Mouse (Mus musculus) thymus, adult 18-20 months (tissue): ENCODE results near the gene Dad1.

Source experiments
- DNase-seq, 2 experiments: peaks; one replicate each; pipeline ENCODE4 v3.0.0; 2022; ENCODE audit warnings: mixed read lengths in 2 of 2

Dad1 gene

GRCm38 (mm10) chr14:54253741-54254291 lies at the start of gene Dad1, which contains the start of gene Abhd4:
Gene Dad1, minus strand, starts transcription at chr14:54254104.
Gene Abhd4, plus strand, starts transcription at chr14:54254188.
- peak; percentile 92 to 95 for DNase-seq

- DNase-seq, result no peak
Measured at GRCm38 (mm10) chr14:54300676-54301075, 46.8 kb upstream of the Dad1 start.

DNA sequence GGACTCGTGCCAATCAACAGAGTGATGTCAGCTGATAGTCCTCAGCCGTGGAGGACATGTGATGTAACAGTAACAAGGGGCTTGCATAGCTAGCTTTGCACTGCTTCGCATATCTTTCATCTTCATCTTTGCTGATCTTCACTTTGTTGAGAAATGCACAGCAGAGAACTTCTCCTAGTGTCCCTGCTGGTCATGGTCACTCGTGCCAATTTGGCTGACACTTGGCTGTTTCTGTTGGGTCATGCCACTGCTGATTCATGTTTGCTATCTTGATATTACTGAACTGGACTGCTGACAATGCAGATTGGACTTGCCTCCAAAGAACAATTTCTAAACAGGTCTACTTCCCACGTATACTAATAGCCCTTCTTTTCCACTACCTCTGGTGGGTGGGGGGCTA lies 46.2 kb upstream of the Dad1 start:
- DNase-seq, result no peak

GRCm38 (mm10) chr14:54284839-54285238 lies 30.9 kb upstream of the Dad1 start, which contains the start of gene Olfr49:
Gene Olfr49, minus strand, starts transcription at chr14:54284939.
- DNase-seq, result no peak

DNA sequence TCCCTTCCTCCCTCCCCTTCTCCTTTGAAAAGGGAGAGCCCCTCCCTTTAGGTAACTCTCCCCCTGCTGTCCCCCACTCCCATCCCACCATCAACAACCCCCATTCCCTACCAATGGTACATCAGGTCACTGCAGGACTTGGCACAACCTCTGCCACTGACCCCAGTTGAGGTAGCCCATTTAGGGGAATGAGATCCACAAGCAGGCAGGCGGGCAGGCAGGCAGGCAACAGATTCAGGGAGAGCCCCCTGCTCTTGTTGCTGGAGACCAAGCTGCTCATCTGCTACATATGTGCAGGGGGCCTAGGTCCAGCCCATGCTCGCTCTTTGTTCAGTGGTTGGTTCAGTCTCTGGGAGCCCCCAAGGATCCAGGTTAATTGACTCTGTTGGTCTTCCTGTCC lies 22.5 kb upstream of the Dad1 start:
- DNase-seq, result no peak

- DNase-seq, result no peak
Measured at GRCm38 (mm10) chr14:54272696-54273095, 18.8 kb upstream of the Dad1 start.

GRCm38 (mm10) chr14:54271976-54272606 lies 18.2 kb upstream of the Dad1 start:
- no peak for DNase-seq

- no peak for DNase-seq
Measured at GRCm38 (mm10) chr14:54270413-54270812, 16.5 kb upstream of the Dad1 start.

DNA sequence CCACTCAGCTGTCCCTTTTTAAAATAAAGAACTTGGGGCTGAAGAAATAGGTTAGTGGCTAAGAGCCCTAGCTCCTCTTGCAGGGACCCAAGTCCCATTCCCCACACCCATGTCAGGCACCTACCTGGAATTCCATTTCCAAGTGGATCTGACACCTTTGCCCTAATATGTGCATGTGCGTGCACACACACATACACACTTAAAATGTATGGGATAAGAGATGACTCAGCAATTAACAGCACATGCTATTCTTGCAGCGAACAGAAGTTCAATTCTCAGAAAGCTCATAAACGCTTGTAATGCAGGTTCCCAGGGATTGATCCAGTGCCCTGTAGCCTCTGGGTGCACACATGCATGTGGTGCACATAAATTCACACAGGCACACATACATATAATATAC lies 15.7 kb upstream of the Dad1 start:
- no peak for DNase-seq

- no peak for DNase-seq
Measured at GRCm38 (mm10) chr14:54267966-54268365, 14.1 kb upstream of the Dad1 start.

DNA sequence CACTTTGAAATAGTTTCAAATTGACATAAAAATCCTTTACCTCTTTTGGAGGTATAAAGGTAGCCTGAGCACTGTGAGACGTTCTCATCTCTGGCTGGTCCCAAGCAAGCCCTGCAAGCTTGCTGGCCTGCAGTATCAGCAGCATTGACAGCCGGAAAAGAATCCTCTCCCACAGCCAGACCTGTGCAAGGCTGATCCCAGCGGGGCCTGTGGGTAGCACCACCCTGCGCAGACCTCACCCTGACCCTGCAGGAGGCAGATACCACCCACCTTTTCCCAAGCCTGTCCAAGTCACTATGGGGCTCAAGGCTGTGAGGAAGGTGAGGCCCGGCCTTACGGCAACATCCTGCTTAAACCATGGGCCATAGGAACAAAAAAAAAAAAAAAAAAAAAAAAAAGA lies 12.0 kb upstream of the Dad1 start:
- no peak for DNase-seq

GRCm38 (mm10) chr14:54265093-54265492 lies 11.2 kb upstream of the Dad1 start:
- DNase-seq, result no peak

GRCm38 (mm10) chr14:54264231-54264630 lies 10.3 kb upstream of the Dad1 start:
- no peak for DNase-seq

- no peak for DNase-seq
Measured at GRCm38 (mm10) chr14:54263099-54263498, 9.2 kb upstream of the Dad1 start.

- no peak for DNase-seq
Measured at GRCm38 (mm10) chr14:54262622-54263021, 8.7 kb upstream of the Dad1 start.

DNA sequence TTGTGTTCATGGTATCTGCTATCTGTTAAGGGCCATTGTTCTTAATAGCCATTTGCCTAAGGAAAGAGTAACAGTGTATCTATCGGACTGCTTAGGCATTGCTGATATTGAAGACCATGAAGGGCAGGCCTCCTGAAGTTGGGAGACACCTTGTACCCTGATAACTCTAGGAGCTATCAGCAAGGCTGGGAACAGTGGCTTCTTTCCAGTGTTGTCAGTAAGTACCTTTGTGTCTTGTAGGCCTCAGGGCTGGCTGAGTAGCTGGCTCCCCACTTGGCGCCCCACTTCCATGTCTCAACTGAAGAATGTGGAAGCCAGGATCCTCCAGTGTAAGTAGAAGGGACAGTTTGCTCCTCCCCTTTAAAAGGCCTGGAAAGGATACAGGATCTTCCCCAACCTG lies 7.5 kb upstream of the Dad1 start:
- no peak for DNase-seq

DNA sequence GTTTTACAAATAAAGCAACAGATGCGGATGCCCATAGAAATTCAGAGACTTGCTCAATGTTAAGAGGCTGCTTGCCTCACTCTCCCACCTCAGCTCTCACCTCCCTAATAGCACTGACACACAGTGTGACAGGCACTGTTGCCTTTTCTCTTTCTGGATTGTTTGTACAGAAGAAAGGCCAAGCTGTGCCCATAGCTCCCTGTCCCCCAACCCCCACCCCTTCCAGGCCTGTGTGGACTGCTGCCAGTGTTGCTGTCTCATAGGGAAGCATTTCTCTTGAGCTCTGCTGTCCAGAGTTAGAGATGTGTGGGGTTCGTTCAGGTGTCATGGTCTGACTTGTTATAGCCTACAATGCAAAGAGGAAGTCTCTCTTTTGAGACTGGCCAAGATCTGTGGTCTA lies 6.3 kb upstream of the Dad1 start:
- DNase-seq, result no peak

GRCm38 (mm10) chr14:54259722-54260085 lies 5.8 kb upstream of the Dad1 start:
- no peak for DNase-seq

GRCm38 (mm10) chr14:54259003-54259721 lies 5.3 kb upstream of the Dad1 start:
- peak; percentile 63 to 74 for DNase-seq

DNA sequence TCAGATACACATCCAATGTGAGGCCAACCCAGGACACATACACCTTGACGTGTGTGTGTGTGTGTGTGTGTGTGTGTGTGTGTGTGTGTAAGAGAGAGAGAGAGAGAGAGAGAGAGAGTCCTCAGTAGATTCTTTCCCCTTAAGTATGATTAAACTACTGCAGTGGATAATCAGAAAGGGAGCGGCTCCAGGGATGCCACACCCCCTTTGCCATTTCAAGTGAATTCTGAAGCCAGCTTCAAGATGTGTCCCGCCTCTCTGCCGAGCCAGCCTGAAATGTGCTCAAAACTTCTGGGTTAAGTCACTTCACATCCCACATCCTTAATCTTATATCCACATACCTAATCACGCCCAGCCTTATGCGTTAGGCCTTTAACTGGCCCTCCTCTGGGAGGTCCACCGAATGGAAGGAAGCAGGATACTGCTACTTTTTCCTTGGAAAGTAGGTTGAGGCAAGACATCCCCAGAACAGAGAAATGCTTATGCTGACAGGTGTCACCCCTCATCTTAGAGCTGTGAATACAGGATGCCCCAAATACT lies 4.3 kb upstream of the Dad1 start:
- DNase-seq, result no peak

GRCm38 (mm10) chr14:54254670-54255202 lies 832 bp upstream of the Dad1 start:
- no peak for DNase-seq

- DNase-seq, result no peak
Measured at GRCm38 (mm10) chr14:54250122-54250521, 3.8 kb downstream of the Dad1 start.

- DNase-seq, result no peak
Measured at GRCm38 (mm10) chr14:54249326-54249725, 4.6 kb downstream of the Dad1 start.

- DNase-seq, result no peak
Measured at GRCm38 (mm10) chr14:54246232-54246631, 7.7 kb downstream of the Dad1 start.
